Mouse (Mus musculus) cerebellum, adult (tissue): ENCODE measurements around the gene Eef1akmt3.

ENCODE experiments used
- ATAC-seq: cut with Nextera tagmentation; 2 replicates; pipeline ENCODE4 v1.9.2; 2017; ENCODE audit warnings: mild to moderate bottlenecking, moderate library complexity, mixed read lengths; ENCODE audit not compliant: insufficient number of reproducible peaks, low FRiP score, low TSS enrichment

Gene Eef1akmt3

GRCm38 (mm10) chr10:127002765-127003164, 38.5 kb downstream of the Eef1akmt3 start:
- ATAC-seq, result no peak

DNA sequence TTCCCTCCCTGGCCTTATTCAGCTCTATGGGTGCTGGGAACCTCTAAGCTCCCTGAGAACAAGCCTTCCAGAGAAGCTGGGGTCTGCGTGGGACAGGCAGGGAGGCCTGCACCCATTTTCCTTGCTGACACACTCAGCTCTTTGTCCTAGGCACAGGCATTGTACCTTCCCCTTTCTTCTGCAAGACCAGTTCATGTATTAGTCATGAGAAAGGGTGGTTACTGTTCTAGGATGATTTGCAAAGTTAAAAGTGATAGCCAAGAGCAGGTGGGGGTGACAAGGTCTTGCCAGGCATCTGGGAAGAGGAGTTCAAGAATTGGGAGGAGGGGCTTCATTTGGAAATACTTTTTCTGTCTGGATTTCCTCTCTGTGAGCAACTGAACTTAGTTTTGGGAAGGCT, 39.3 kb downstream of the Eef1akmt3 start:
- no peak for ATAC-seq

DNA sequence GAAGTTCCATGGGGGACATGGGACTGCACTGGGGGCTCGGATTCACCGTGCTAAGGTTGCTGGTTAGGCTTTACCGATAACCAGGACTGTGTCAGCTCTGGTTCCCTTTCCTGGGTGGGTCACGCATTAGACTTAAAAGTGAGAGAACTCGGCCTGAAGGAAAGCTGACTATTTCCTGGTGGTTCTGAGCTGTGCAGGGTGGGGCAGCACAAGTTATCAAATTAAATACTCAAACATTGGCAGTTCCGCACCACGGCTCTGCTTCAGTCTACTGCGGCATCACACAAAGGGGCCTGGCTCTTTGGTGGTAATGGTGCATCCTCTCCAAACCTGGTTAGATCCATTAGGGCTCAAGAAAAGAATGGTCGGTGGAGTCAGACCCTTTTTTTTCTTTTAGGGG, 40.0 kb downstream of the Eef1akmt3 start:
- no peak for ATAC-seq

DNA sequence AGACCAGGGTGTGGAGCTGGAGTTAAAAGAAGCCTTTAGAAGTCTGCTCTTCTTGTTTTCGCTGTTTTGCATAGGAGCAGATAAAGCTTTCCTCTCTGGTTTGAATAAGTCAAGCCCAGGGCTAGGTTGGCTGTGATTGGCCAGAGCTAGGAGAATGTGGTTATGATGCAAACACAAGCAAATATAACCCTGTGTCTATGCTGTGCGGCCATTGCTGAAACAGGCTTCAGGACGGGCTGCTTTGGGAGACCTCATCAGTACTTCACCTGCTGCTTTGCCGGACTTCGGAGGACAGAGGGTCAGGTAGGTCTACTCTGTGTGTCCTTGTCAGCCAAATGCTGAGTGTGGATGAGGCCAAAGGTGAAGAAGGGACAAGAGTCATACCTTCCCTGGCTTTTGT, 40.8 kb downstream of the Eef1akmt3 start, which contains the start of gene Avil:
Gene Avil, plus strand, starts transcription at position 181 of the 400 bp plus-strand sequence.
- ATAC-seq, result no peak

DNA sequence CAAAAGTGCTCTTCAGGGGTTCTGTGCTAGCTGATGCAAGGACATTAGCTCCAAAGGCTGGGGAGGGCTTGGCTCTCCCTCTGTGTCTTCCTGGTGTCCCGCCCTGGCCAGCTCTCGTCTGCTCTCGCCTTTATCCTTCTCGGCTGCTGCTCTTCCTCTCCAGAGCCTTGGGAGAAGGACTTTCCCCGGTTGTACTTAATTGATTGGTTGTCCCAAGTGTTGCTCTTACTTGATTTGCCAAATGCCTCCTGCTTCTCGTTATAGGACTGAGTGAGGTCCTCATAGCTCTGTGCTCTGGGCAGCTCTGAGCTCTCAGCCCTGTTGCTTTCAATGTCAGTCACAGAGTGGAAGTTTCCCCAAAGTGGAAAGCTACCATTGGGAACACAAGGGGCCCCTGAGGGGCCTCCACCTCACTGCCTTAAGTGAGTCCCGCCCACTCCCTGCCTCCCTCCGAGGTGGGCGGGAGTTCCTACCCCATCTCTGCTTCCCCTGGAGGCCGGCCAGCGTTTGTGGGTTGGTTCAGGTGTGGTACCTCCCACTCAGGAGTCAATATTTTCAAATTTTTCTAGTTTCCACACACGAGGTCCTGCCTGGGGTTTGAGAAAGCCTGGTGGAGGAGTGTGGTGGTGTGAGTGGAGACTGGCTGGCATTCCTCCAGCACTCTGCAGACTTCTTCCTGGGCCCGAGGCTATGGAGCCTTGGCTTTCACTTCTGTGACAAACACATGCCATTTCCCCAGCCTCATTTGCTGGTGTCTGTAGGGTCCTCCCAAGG, 43.8 kb downstream of the Eef1akmt3 start:
- no peak for ATAC-seq

- no peak for ATAC-seq
These were observed 47.7 kb downstream of the Eef1akmt3 start for GRCm38 (mm10) chr10:126993621-126994020.

DNA sequence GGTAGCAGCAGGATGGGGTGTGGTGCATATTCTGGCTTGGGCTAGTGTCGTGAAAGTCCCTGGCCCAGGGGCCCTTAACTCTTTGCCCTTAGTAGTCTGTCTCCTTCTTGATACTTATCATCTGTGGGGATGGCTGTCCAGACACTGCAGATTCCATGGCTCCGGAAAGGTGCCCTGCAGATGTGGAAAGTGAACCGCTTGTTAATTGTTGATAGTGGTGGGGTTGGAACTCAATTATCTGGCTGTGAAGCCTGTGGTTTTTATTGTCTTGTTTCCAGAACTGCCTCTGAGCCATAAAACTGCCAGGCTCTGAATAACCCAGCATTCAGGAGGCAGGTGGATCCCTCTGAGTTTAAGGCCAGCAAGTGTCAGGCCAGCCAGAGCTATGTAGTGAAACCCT, 49.6 kb downstream of the Eef1akmt3 start:
- ATAC-seq, result no peak

DNA sequence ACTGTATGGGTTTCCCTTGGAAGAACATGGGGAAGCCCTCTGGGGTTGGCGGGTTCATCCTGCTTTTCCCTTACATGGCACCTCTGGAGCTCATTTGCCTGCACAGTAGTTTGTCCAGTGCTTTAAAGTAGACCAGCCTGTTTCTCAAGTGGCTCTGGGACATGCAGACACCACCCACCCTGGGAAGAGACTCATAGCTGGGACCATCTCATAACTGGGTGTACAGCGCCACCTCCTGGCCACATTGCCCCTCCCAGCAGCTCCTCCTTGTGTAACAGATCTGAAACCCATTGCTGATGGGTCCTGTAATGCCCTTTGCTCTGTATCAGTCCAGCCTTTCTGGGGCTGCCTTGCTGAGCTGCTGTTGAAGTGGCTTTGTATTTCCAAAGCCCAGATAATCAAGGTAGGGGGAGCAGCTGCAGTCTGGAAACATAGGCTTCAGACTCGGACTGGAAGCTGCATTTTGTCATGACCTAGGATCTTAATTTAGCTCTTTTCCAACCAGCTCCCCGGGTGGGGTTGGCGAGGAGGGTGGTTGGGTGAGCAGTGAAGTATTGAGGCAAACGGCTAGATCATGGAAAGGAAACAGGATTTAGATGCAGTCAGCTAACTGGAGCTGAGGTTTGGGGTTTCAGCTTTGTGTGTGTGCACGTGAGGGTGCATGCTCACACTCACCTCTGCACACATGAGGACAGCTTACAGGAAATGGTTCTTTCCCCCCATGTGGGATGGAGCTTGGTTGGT, 50.8 kb downstream of the Eef1akmt3 start:
- peak; percentile 53 for ATAC-seq

DNA sequence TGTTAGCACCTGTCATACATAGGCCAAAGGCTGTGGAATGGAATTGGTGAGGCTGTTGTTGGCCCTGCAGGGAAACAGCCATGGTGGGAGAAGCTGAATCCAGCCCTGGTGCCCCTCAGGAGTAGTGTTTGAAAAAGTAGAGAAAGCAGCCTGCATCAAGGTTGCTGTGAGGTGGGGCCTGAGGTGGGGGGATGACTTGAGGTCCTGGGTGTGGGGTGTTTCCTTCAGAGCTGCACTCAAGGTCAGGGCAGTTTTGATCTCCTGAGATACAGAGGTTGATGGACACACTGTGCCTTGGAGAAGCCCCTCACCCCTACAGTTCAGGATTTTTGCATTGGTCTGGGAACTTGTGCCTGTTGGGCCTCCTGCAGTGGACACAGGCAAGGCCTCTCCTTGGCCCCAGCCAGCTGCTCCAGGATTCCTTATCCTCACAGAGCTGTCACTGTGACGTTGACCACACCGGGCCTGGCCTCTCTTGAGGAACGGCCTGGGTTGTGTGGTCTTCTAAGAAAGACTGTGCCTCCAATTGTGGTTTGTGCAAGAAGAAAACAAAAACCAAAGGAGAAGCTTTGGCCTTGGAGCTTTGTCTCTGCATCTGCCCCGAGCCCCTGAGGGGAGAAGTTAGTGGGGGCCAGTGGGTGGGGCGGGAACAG, 52.7 kb downstream of the Eef1akmt3 start:
- no peak for ATAC-seq

GRCm38 (mm10) chr10:126987183-126988118, 53.9 kb downstream of the Eef1akmt3 start:
- ATAC-seq, result no peak

GRCm38 (mm10) chr10:126986541-126986961, 54.8 kb downstream of the Eef1akmt3 start:
- ATAC-seq, result peak; percentile 47

GRCm38 (mm10) chr10:126985579-126985978, 55.7 kb downstream of the Eef1akmt3 start:
- ATAC-seq, result no peak

DNA sequence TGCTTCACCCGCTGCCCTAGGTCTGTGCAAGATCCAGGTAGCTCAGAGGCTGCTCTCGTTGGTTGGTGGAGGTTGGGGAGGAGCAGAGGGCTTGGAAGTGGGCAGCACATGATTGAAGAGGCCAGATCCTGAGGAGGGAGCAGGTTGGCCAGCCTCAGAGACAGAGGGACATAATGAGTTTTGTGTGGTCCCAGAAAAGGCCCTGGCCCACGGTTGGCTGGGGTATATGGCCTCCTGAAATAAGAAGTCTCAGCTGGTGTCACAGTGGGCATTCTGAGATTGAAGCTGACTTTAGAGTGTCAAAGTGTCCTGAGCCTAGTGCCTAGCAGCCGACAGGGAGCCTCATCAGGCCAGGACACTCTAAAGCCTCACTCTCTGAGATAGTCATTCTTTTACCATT, 56.2 kb downstream of the Eef1akmt3 start:
- ATAC-seq, result no peak

GRCm38 (mm10) chr10:126984189-126985004, 56.9 kb downstream of the Eef1akmt3 start:
- no peak for ATAC-seq

- no peak for ATAC-seq
These were observed 58.1 kb downstream of the Eef1akmt3 start for GRCm38 (mm10) chr10:126983193-126983725.

- ATAC-seq, result no peak
These were observed 59.6 kb downstream of the Eef1akmt3 start for GRCm38 (mm10) chr10:126981746-126982145.
